21 mouse cellular contexts compared by ENCODE assay signal in the genomic region with DNA sequence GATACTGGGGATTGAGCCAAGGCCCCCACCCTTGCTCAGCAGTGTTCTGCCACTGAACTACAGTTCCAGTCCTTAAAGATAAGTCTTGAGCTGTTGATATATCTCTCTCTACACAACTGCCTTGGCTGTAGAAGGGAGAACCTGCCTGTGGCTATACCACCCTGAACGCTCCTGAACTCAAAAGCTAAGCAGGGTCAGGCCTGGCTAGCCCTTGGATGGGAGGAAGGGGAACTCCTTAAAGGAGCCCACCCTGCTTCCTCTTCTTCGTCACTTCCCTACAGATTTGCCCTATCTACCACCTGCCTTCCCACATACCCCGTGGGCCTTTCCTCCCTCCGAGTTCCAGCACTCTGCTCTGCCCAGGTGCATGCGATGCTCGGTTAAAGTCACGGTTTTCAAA. TPM values are rescaled to one million over a fixed set of nuclear protein-coding genes. Genes with fewer than 3 reads are reported as not detected.
DNase-seq lines count a peak whose midpoint lies in the region; ATAC-seq lines count a peak whose summit lies in the region.
"Had no signal": no experiment of that assay in that cellular context is flagged by ENCODE, and none has a peak within 500 bp of the region (broad histone marks: within the 10 kb centered on the region; RNA-seq: fewer than 3 reads in every experiment).

No protein-coding gene starts in this region.

- no peaks in the 10 kb centered on the region; the same call in 1 of the 2 replicates for H3K36me3 ChIP-seq in hindbrain, embryonic 13.5 days
- 0 out of 2 replicates have a peak, but pooled peaks cover 1% of the 10 kb centered on the region for H3K36me3 ChIP-seq in hindbrain, embryonic 10.5 days
- H3K36me3 ChIP-seq: embryonic facial prominence, embryonic 10.5 days; intestine, embryonic 15.5 days; liver, embryonic 12.5 days had no signal

- H3K27me3 ChIP-seq in hindbrain, embryonic 13.5 days, result no peaks in the 10 kb centered on the region
- H3K27me3 ChIP-seq in hindbrain, embryonic 10.5 days (ENCODE audit: insufficient read depth, poor library complexity, severe bottlenecking), result no peaks in the 10 kb centered on the region
- H3K27me3 ChIP-seq: heart, embryonic 12.5 days; intestine, embryonic 15.5 days; liver, embryonic 12.5 days; Patski had no signal

- 0 out of 2 replicates have a peak overlapping the region, but pooled peaks have one; percentile 25 for H3K4me2 ChIP-seq in hindbrain, embryonic 13.5 days
- H3K4me2 ChIP-seq: heart, embryonic 12.5 days; intestine, embryonic 15.5 days; liver, embryonic 12.5 days had no signal

- H3K27ac ChIP-seq in hindbrain, embryonic 13.5 days, result no peak overlapping the region
- no peak overlapping the region for H3K27ac ChIP-seq in hindbrain, embryonic 10.5 days
- H3K27ac ChIP-seq: embryonic facial prominence, embryonic 10.5 days; intestine, embryonic 15.5 days; liver, embryonic 12.5 days; stomach, postnatal 0 days had no signal

- H3K4me3 ChIP-seq in hindbrain, embryonic 13.5 days, result no peak overlapping the region
- H3K4me3 ChIP-seq in hindbrain, embryonic 10.5 days, result no peak overlapping the region
- H3K4me3 ChIP-seq: embryonic facial prominence, embryonic 10.5 days; heart, embryonic 12.5 days; intestine, embryonic 15.5 days; liver, embryonic 12.5 days had no signal

- ATAC-seq in hindbrain, embryonic 13.5 days (ENCODE audit: low FRiP score), result no peak
- peak; percentile 80 for ATAC-seq in megakaryocyte-erythroid progenitor cell, adult 5-6 weeks (replicated peaks; ENCODE audit: low FRiP score, low TSS enrichment, poor library complexity, severe bottlenecking)
- ATAC-seq: intestine, embryonic 15.5 days; liver, embryonic 12.5 days; Patski had no signal

- H3K9ac ChIP-seq in hindbrain, embryonic 13.5 days, result no peak overlapping the region
- H3K9ac ChIP-seq: heart, embryonic 12.5 days; intestine, embryonic 15.5 days; liver, embryonic 12.5 days had no signal

- DNase-seq in hindbrain, embryonic 10.5 days (ENCODE audit: low spot score), result no peak
- peak; percentile 8 for DNase-seq in thymus, postnatal 14 days
- no peak for DNase-seq in thymus, adult 18-20 months
- no peak for DNase-seq in layer of hippocampus, adult 8-10 months (ENCODE audit: low spot score in 2 of 2)
- no peak for DNase-seq in testis, postnatal 10 days (ENCODE audit: low spot score)
- DNase-seq: adrenal gland, postnatal 25 days; cerebellum, adult 18-20 months; cerebellum, postnatal 36 days; gastrocnemius, postnatal 25 days; kidney, postnatal 4 days; right cerebral cortex, postnatal 14 days had no signal

- peaks cover 15% of the 10 kb centered on the region for H3K4me1 ChIP-seq in hindbrain, embryonic 13.5 days (replicated peaks)
- peaks cover 9% of the 10 kb centered on the region for H3K4me1 ChIP-seq in hindbrain, embryonic 10.5 days (replicated peaks)

- H3K9me3 ChIP-seq in hindbrain, embryonic 13.5 days, result no peaks in the 10 kb centered on the region
- H3K9me3 ChIP-seq in hindbrain, embryonic 10.5 days, result no peaks in the 10 kb centered on the region
- H3K9me3 ChIP-seq: embryonic facial prominence, embryonic 10.5 days; heart, embryonic 12.5 days; intestine, embryonic 15.5 days; liver, embryonic 12.5 days had no signal

- 85% methylated on average over 7 of the region's 7 CpGs for whole genome bisulfite sequencing in hindbrain, embryonic 13.5 days
- 89% methylated on average over 7 of the region's 7 CpGs for WGBS in hindbrain, embryonic 10.5 days

RNA-seq across cellular contexts. Expression of a gene that starts 28.8 kb away (rescaled TPM):
- 42.8 and 52.3 TPM in 2 replicates for polyA plus RNA-seq in hindbrain, embryonic 13.5 days (2015; fragmentation: Nextera tagmentation; extraction: Ambion mirVana)
- polyA plus RNA-seq in hindbrain, embryonic 10.5 days (2016; fragmentation: Nextera tagmentation; extraction: Ambion mirVana), result 15.7 and 18.9 TPM in 2 replicates
- total RNA-seq in megakaryocyte-erythroid progenitor cell, adult 5-6 weeks (2014; fragmentation: Nextera tagmentation), result 16.9 and 18.0 TPM in 2 replicates
- 11.9 and 25.2 TPM in 2 replicates for total RNA-seq in megakaryocyte-erythroid progenitor cell, adult 5-6 weeks (2017)
- 10 to 100 TPM; 50.1 to 53.7 (median 52.7) TPM for total RNA-seq in layer of hippocampus, adult 8-10 months (2022)

RNA-seq across cellular contexts. Expression of a gene that starts 44.2 kb away (rescaled TPM):
- polyA plus RNA-seq in hindbrain, embryonic 13.5 days (2015; fragmentation: Nextera tagmentation; extraction: Ambion mirVana), result 0.19 TPM in 1 of 2 replicates, not detected in the other
- not detected in 2 replicates for polyA plus RNA-seq in hindbrain, embryonic 10.5 days (2016; fragmentation: Nextera tagmentation; extraction: Ambion mirVana)
- total RNA-seq in megakaryocyte-erythroid progenitor cell, adult 5-6 weeks (2014; fragmentation: Nextera tagmentation), result 1.5 and 3.1 TPM in 2 replicates
- total RNA-seq in megakaryocyte-erythroid progenitor cell, adult 5-6 weeks (2017), result 2.3 and 3.6 TPM in 2 replicates
- total RNA-seq in layer of hippocampus, adult 8-10 months (2022), result 1 to 10 TPM in 1 of 4 experiments, under 1 TPM in 3; 0.62 to 1.5 (median 0.85) TPM
- total RNA-seq: gastrocnemius, postnatal 25 days; heart, postnatal 25 days had no signal
- polyA plus RNA-seq: C2C12, Patski had no signal
